Mouse (Mus musculus) liver, embryonic 12.5 days (tissue): Measurements from ENCODE around the gene Tpo. TPM values are rescaled to one million over a fixed set of nuclear protein-coding genes. Genes with fewer than 3 reads are reported as not detected.

ENCODE experiments used
- ATAC-seq: fragments of 200-750 bp; cut with Nextera tagmentation; 2 replicates; pipeline ENCODE4 v1.8.0; 2017; ENCODE audit warnings: moderate number of reproducible peaks, mild to moderate bottlenecking, moderate library complexity
- H3K27ac ChIP-seq: fragments of 300-500 bp; sonication (generic); 2 replicates; pipeline ENCODE4 v1.5.1; 2016; ENCODE audit warnings: mild to moderate bottlenecking
- H3K27me3 ChIP-seq: fragments of 300-500 bp; sonication (generic); replicated peaks from 2 replicates; pipeline ENCODE4 v1.6.1; 2016; ENCODE audit warnings: mild to moderate bottlenecking, moderate library complexity
- H3K36me3 ChIP-seq: fragments of 300-500 bp; sonication (generic); 2 replicates; pipeline ENCODE4 v1.6.1; 2016; ENCODE audit warnings: mild to moderate bottlenecking, moderate library complexity
- H3K4me1 ChIP-seq: fragments of 300-500 bp; sonication (generic); 2 replicates; pipeline ENCODE4 v1.6.1; 2016
- H3K4me2 ChIP-seq: fragments of 300-500 bp; sonication (generic); 2 replicates; pipeline ENCODE4 v1.6.1; 2016; ENCODE audit warnings: mild to moderate bottlenecking, moderate library complexity
- H3K4me3 ChIP-seq: fragments of 300-500 bp; sonication (generic); 2 replicates; pipeline ENCODE4 v1.5.1; 2016; ENCODE audit warnings: mild to moderate bottlenecking, moderate library complexity
- H3K9ac ChIP-seq: fragments of 300-500 bp; sonication (generic); 2 replicates; pipeline ENCODE4 v1.6.1; 2016; ENCODE audit warnings: mild to moderate bottlenecking, moderate library complexity
- H3K9me3 ChIP-seq: fragments of 300-500 bp; sonication (generic); replicated peaks from 2 replicates; pipeline ENCODE4 v1.6.1; 2016; ENCODE audit warnings: mild to moderate bottlenecking, moderate library complexity
- WGBS: fragments of 180-500 bp; shearing (Covaris S2); methylation state at CpG from one replicate; pipeline ENCODE4 v1.1.7; 2016; ENCODE audit not compliant: insufficient replicate concordance; 5-methylcytosine and 5-hydroxymethylcytosine counted together
- polyA plus RNA-seq: library from polyadenylated mRNA; unstranded; fragments of >200 nt; fragmentation: Nextera tagmentation; extraction: Ambion mirVana; gene quantifications from 2 replicates; pipeline ENCODE4 v1.2.1, GENCODE M21; 2016

Tpo gene
- polyA plus RNA-seq, 1 experiment from 2014 or later, result not detected

- no peak overlapping the region for H3K9ac ChIP-seq
- H3K27ac ChIP-seq, result no peak overlapping the region
- no peaks in the 10 kb centered on the region for H3K4me1 ChIP-seq
- H3K36me3 ChIP-seq, result no peaks in the 10 kb centered on the region
- no peak for ATAC-seq
- H3K27me3 ChIP-seq, result no peaks in the 10 kb centered on the region
- WGBS, result 63% methylated on average over 2 of the region's 2 CpGs
- H3K4me2 ChIP-seq, result no peak overlapping the region
- no peak overlapping the region for H3K4me3 ChIP-seq
- no peaks in the 10 kb centered on the region for H3K9me3 ChIP-seq
These were observed 64.6 kb downstream of the Tpo start for GRCm38 (mm10) chr12:30067806-30068205.

- H3K4me2 ChIP-seq, result no peak overlapping the region
- no peaks in the 10 kb centered on the region for H3K36me3 ChIP-seq
- H3K9me3 ChIP-seq, result no peaks in the 10 kb centered on the region
- no peaks in the 10 kb centered on the region for H3K27me3 ChIP-seq
- no peak overlapping the region for H3K27ac ChIP-seq
- H3K9ac ChIP-seq, result no peak overlapping the region
- no peak for ATAC-seq
- H3K4me3 ChIP-seq, result no peak overlapping the region
- H3K4me1 ChIP-seq, result no peaks in the 10 kb centered on the region
- 40% methylated on average over 6 of the region's 6 CpGs for WGBS
These were observed 70.3 kb downstream of the Tpo start for GRCm38 (mm10) chr12:30062118-30062505.

- H3K4me3 ChIP-seq, result no peak overlapping the region
- H3K9ac ChIP-seq, result no peak overlapping the region
- no peaks in the 10 kb centered on the region for H3K27me3 ChIP-seq
- H3K4me1 ChIP-seq, result no peaks in the 10 kb centered on the region
- ATAC-seq, result no peak
- 14% methylated on average over 1 of the region's 1 CpGs for WGBS
- no peaks in the 10 kb centered on the region for H3K9me3 ChIP-seq
- H3K27ac ChIP-seq, result no peak overlapping the region
- no peak overlapping the region for H3K4me2 ChIP-seq
- no peaks in the 10 kb centered on the region for H3K36me3 ChIP-seq
These were observed 70.8 kb downstream of the Tpo start for GRCm38 (mm10) chr12:30061503-30062117.

- Histone ChIP-seq H3K4me2 (no peak overlapping the region), H3K4me3 (no peak overlapping the region), H3K36me3 (no peaks in the 10 kb centered on the region), H3K27ac (no peak overlapping the region), H3K9me3 (no peaks in the 10 kb centered on the region), H3K4me1 (no peaks in the 10 kb centered on the region), H3K9ac (no peak overlapping the region), H3K27me3 (no peaks in the 10 kb centered on the region)
- no peak for ATAC-seq
- WGBS, result 38% methylated on average over 6 of the region's 6 CpGs
These were observed 74.4 kb downstream of the Tpo start for GRCm38 (mm10) chr12:30058044-30058443.

- ATAC-seq, result no peak
- Histone ChIP-seq H3K27ac (no peak overlapping the region), H3K4me3 (no peak overlapping the region), H3K4me1 (no peaks in the 10 kb centered on the region), H3K9me3 (no peaks in the 10 kb centered on the region), H3K9ac (no peak overlapping the region), H3K27me3 (no peaks in the 10 kb centered on the region), H3K4me2 (no peak overlapping the region), H3K36me3 (no peaks in the 10 kb centered on the region)
- WGBS, result 64% methylated on average over 11 of the region's 11 CpGs
These were observed 77.5 kb downstream of the Tpo start for GRCm38 (mm10) chr12:30054761-30055540.

GRCm38 (mm10) chr12:30050235-30050634, 82.2 kb downstream of the Tpo start:
- H3K4me1 ChIP-seq, result no peaks in the 10 kb centered on the region
- ATAC-seq, result no peak
- no peaks in the 10 kb centered on the region for H3K36me3 ChIP-seq
- H3K27ac ChIP-seq, result no peak overlapping the region
- no peaks in the 10 kb centered on the region for H3K9me3 ChIP-seq
- no peak overlapping the region for H3K9ac ChIP-seq
- WGBS, result 15% methylated on average over 4 of the region's 4 CpGs
- no peaks in the 10 kb centered on the region for H3K27me3 ChIP-seq
- no peak overlapping the region for H3K4me2 ChIP-seq
- H3K4me3 ChIP-seq, result no peak overlapping the region

- Histone ChIP-seq H3K27me3 (no peaks in the 10 kb centered on the region), H3K4me1 (no peaks in the 10 kb centered on the region), H3K9ac (no peak overlapping the region), H3K9me3 (no peaks in the 10 kb centered on the region), H3K4me3 (no peak overlapping the region), H3K4me2 (no peak overlapping the region), H3K36me3 (no peaks in the 10 kb centered on the region), H3K27ac (no peak overlapping the region)
- ATAC-seq, result no peak
- 60% methylated on average over 9 of the region's 9 CpGs for WGBS
These were observed 82.6 kb downstream of the Tpo start for GRCm38 (mm10) chr12:30049818-30050217.

- H3K9ac ChIP-seq, result no peak overlapping the region
- no peak overlapping the region for H3K27ac ChIP-seq
- no peaks in the 10 kb centered on the region for H3K9me3 ChIP-seq
- WGBS, result 69% methylated on average over 6 of the region's 6 CpGs
- no peaks in the 10 kb centered on the region for H3K36me3 ChIP-seq
- no peak overlapping the region for H3K4me3 ChIP-seq
- H3K4me2 ChIP-seq, result no peak overlapping the region
- no peaks in the 10 kb centered on the region for H3K4me1 ChIP-seq
- ATAC-seq, result no peak
- H3K27me3 ChIP-seq, result no peaks in the 10 kb centered on the region
These were observed 83.6 kb downstream of the Tpo start for GRCm38 (mm10) chr12:30048848-30049247.

- Histone ChIP-seq H3K27ac (no peak overlapping the region), H3K27me3 (no peaks in the 10 kb centered on the region; the same call in 1 of the 2 replicates), H3K9ac (no peak overlapping the region), H3K9me3 (no peaks in the 10 kb centered on the region), H3K4me2 (no peak overlapping the region), H3K4me3 (no peak overlapping the region), H3K36me3 (no peaks in the 10 kb centered on the region), H3K4me1 (no peaks in the 10 kb centered on the region)
- 11% methylated on average over 4 of the region's 4 CpGs for WGBS
- ATAC-seq, result no peak
These were observed 92.3 kb downstream of the Tpo start for GRCm38 (mm10) chr12:30040150-30040549.

- no peaks in the 10 kb centered on the region; the same call in 1 of the 2 replicates for H3K27me3 ChIP-seq
- H3K27ac ChIP-seq, result no peak overlapping the region
- no peak overlapping the region for H3K4me2 ChIP-seq
- ATAC-seq, result no peak
- H3K9me3 ChIP-seq, result no peaks in the 10 kb centered on the region
- no peaks in the 10 kb centered on the region for H3K4me1 ChIP-seq
- no peak overlapping the region for H3K4me3 ChIP-seq
- H3K9ac ChIP-seq, result no peak overlapping the region
- no peaks in the 10 kb centered on the region for H3K36me3 ChIP-seq
- WGBS, result 27% methylated on average over 4 of the region's 4 CpGs
These were observed 92.9 kb downstream of the Tpo start for GRCm38 (mm10) chr12:30039565-30039964.

- WGBS, result 56% methylated on average over 4 of the region's 4 CpGs
- no peak overlapping the region for H3K4me2 ChIP-seq
- H3K9ac ChIP-seq, result no peak overlapping the region
- no peak for ATAC-seq
- H3K4me3 ChIP-seq, result no peak overlapping the region
- no peaks in the 10 kb centered on the region for H3K9me3 ChIP-seq
- no peaks in the 10 kb centered on the region for H3K27me3 ChIP-seq
- no peak overlapping the region for H3K27ac ChIP-seq
- H3K36me3 ChIP-seq, result no peaks in the 10 kb centered on the region
- no peaks in the 10 kb centered on the region for H3K4me1 ChIP-seq
These were observed 95.8 kb downstream of the Tpo start for GRCm38 (mm10) chr12:30036569-30037055.

- H3K27me3 ChIP-seq, result no peaks in the 10 kb centered on the region
- no peak overlapping the region for H3K9ac ChIP-seq
These were observed 96.4 kb downstream of the Tpo start for GRCm38 (mm10) chr12:30035841-30036568.

More at GRCm38 (mm10) chr12:30035841-30036568, 96.4 kb downstream of the Tpo start:
- Histone ChIP-seq H3K4me3 (no peak overlapping the region), H3K36me3 (no peaks in the 10 kb centered on the region), H3K9me3 (no peaks in the 10 kb centered on the region), H3K4me2 (no peak overlapping the region), H3K4me1 (no peaks in the 10 kb centered on the region), H3K27ac (no peak overlapping the region)
- no peak for ATAC-seq
